Mouse (Mus musculus) cortical plate, adult 2 months (tissue): ENCODE data around the gene Scn5a.

Experiments used
- CTCF ChIP-seq: fragments of 200-500 bp; IDR thresholded peaks from 2 replicates; pipeline ENCODE4 v1.5.1; 2011; ENCODE audit warnings: mild to moderate bottlenecking, control low read depth, low read length; ENCODE audit not compliant: insufficient read depth; ENCODE audit errors: extremely low read depth
- POLR2A ChIP-seq: fragments of 200-500 bp; IDR thresholded peaks from 2 replicates; pipeline ENCODE4 v1.6.1; 2011; ENCODE audit warnings: mild to moderate bottlenecking, low read length, control low read depth; ENCODE audit not compliant: insufficient read depth; ENCODE audit errors: extremely low read depth

DNA sequence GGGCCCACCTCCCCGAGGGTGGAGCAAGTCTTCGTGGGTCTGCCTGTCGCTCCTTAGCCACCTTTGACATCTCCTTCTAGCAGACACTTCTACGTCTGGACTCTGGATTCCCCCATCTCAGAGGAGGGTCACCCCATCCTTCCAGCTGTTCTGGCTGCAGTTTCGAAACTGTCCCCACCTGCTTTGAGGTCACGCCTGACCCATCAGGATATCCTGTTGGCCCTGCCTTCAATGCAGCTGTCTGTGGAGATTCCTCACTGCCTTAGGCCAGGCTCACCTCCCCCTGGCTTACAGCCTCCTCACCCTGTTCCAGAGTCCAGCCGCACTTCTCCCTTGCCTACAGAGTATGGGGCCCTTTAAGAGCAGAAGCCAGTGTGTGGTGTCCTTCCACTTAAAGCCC, 79.9 kb downstream of the Scn5a start:
- TF ChIP-seq CTCF (no peak), POLR2A (no peak)
